Mouse (Mus musculus): Measurements from ENCODE around the gene Dbnl.

Dbnl gene

DNA sequence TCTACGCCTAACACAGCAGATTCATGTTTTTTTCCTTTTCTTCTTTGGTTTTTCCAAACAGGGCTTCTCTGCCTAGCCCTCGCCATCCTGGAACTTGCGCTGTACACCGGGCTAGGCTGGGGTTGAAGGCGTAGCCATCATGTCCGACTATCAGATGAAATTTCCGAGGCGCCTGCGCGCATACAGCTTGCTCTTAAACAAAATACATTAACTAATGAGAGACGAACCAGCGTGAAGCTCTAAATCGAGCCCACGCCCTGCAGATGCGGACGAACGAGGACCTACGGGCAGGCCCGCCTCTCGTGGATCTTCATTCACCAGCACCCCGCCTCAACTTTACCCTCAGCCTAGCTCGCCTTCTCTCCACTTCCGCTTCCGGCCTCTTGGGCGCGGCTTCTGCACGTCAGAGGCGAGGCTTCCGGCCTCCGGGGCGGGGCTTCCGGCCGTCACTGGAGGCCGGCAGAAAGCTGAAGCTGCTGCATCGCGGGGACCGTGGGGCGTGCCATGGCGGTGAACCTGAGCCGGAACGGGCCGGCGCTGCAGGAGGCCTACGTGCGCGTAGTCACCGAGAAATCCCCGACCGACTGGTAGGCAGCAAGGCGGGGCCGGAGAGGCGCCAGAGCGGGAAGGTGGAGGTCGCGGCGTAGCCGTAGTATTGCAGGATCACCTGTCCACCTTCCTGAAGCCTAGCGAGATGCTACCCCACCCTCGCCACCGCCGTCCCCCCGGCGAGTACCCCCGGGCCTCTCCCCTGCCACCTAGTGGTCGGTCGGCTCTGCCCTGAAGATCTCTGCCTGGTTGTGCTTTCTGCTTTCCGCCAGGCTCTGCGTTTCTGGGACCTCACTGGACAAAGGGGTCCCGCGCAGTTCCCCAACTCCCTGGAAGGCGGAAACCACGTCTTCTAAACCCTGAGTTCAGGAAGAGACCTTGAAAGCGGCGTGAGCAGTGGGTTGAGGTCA is at the start of gene Dbnl:
TSS of gene Dbnl (plus strand) at position 433 of the 959 bp plus-strand sequence.
- peak; percentile 97 for DNase-seq (ENCODE audit: low read depth)

DNA sequence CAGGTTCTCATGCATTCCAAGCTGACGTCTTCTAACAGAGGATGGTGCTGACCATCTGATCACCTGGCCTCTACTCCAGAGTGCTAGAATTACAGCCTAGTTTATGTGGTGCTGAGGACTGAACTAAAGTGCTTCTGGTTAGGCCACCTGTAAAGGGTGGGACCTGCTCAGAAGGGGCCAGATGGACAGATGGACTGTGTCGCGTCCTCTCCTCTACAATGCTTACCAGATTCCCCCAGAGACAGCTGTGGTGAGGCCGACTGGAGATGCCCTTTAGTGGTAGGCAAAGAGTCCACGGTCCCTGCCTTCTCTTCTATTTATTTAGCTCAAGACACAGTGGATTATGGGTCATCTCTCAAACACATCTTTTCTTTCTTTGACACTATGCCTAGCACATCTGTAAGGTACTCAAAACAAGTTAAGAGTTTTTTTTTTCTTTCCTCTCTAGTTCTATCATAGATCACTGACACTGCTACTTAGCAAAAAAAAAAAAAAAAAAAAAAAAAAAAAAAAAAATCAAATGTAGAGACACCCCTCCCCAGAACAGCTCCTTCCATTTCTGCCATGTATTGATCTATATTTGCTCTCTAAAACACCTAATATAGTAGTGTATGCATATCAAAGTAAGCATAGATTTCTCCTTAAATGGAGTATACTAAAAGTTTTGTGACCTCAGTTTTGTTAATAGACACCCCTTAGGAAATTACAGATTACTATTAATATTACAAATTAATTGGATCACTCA is 49.2 kb upstream of the Dbnl start:
- DNase-seq (ENCODE audit: low read depth) = no peak

DNA sequence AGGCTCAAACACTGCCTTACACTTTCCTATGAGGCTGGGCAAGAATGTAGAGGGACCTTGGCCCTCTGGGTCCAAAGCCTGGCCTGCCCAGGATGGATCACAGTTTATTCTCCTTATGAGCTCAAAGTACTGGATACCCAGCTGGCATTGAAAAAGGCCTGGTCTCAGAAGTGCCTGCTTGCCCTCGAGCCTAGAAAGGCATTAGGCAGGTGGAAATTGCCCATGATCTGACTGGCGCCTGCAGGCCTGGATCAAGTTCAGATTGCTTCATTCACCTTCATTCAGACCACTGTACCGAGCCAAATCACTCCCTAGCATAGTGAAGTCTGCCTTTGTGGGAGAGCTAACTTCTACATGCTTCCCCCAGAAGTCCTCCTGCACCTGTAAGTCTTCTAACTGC is 48.4 kb upstream of the Dbnl start:
- no peak for DNase-seq (ENCODE audit: low read depth)

DNA sequence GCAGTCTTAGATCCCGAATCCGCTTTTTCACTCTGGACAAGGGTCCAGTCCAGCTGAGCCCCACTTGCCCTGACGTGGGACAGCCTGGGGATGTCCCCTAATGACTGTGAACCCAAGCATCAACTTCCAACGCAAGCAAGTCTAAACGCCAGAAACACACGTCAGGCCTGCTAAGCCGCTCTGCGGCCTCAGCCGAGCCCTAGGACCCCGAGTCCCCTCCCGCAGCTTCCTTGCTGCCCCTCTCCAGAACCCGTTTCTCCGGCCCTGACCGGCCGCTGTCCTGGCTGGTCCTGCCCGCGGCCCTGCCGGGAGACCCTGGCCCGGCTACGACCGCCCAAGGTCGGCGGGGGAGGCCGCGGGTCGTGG is 47.7 kb upstream of the Dbnl start:
- peak; percentile 44 for DNase-seq (ENCODE audit: low read depth)

DNA sequence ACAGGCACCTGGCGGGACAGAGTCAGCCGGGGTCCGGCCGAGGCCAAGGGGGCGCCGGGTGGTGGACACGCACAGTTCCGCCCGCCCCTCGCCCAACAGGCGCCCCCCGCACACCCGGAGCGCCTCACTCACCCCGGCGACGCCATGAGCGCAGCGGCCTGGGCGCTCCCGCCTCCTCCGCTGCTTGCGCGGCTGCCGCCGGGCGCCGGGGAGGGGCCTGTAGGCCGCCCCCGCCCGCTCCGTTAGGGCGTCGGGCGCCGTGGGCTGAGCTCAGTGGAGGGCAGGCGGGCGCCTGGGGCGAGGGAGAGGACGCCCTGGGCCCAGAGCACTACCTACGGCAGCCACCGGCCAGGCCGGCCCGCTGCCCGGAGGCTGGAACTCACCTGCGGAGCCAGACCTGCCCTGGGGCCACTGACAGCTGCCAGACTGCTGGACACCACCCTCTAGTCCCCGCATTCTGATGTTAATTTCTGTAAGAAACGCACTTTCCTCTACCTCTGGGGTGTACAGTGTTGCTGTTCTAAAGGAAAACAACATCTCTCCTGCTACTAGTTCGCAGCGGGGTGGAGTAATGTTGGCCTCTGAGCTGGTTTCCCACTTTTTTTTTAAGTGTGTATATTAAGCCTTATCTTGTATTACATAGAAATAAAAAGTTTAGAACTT is 47.2 kb upstream of the Dbnl start:
- DNase-seq (ENCODE audit: low read depth) = peak; percentile 66

DNA sequence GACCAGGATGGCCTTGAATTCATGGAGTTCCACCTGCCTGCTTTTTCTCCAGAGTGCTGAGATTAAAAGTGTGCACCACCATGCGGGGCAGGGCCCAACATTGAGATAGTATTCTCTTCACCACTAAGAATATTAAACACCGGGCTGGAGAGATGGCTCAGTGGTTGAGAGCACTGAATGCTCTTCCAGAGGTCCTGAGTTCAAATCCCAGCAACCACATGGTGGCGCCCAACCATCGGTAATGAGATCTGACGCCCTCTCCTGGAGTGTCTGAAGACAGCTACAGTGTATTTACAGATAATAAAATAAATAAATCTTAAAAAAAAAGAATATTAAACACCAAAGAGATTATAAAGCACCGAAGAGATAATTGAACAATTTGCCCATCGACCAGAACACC is 46.2 kb upstream of the Dbnl start:
- peak; percentile 66 for DNase-seq (ENCODE audit: low read depth)

DNA sequence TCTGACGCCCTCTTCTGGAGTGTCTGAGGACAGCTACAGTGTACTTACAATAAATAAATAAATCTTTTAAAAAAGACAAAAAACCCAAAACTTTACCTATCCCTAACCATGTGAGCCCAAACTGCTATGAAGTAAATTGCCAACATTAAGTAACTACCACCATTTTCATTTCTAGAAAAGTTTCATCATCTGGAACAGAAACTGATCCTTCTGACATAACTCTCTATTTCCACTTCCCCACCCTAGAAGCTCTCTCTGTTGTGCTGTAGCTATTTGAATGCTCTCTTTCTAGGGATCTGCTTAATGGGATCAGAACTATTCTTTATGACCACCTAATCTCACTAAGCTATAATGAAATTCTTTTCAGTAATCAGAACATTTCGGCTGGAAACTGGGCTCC is 43.3 kb upstream of the Dbnl start:
- no peak for DNase-seq (ENCODE audit: low read depth)

DNA sequence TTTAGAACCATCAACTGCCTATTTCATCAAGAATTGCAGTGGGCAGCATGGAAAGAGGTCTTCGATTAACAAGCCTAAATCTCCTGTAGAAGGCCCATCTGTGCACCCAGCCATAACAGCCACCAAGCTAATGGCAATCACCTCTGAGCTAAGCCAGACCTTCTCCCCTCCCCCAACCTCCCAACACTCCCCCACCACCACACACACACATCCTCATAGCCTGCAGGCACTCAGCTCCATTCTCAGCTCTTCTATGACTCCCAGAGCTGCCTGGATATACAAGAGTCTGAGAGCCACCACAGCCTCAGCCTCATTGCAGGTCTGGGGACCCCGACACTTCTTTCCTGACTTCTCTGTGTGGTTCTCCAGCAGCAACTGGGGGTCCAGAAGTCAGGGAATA is 34.5 kb upstream of the Dbnl start:
- DNase-seq (ENCODE audit: low read depth) = no peak

DNA sequence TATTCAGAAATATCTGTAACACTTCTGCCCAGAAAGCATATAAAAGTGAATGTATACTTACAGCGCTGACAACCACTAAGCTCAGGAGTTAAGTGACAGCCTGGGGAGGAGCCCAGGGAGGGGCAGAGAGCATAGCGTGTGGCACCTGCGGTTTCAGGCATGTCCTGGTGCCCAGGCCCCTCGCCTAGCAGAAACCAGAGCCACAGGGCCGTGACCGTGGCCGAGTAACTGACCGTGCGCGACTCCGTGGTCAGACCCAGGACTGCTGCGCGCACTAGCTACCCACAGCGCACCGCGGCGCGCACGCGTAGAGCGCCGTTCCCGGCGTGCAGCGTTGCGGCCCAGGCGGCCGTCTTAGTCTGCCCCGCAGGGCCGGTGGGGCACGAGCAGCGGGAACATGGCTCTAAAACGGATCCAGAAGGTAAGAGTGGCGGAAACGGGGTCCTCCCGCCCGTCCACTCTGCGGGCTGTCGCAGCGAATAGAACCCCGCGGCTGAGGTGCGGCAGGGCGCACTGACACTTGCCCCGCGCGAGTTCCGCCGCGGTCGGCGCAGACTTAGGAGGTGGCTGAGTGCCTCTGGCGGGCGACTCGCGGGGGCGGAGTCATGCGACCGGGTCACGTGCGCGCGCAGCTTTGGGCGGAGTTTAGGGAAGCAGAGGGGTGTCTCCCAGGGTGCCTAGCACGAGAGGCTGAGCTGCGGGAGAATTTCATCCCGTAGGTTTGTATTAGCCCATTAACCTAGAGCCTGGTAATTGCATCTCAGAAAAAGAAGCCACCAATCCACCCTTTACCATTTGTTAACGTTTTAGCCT is 26.3 kb upstream of the Dbnl start, which contains the start of gene Urgcp:
TSS of gene Urgcp (minus strand) at position 557 of the 813 bp plus-strand sequence.
- peak; percentile 98 for DNase-seq (ENCODE audit: low read depth)

DNA sequence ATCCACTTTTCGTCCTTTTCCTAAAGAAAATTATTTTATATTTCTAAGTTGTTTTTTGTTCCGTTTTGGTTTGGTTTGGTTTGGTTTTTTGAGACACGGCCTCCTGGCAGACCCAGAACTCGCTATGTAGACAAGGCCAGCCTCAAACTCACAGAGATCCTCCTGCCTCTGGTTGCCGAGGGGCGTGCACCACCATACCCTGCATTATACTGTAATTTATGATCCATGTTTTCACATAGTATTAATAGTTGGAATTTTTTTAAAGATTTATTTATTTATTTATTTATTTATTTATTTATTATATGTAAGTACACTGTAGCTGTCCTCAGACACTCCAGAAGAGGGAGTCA is 25.7 kb upstream of the Dbnl start:
- no peak for DNase-seq (ENCODE audit: low read depth)

DNA sequence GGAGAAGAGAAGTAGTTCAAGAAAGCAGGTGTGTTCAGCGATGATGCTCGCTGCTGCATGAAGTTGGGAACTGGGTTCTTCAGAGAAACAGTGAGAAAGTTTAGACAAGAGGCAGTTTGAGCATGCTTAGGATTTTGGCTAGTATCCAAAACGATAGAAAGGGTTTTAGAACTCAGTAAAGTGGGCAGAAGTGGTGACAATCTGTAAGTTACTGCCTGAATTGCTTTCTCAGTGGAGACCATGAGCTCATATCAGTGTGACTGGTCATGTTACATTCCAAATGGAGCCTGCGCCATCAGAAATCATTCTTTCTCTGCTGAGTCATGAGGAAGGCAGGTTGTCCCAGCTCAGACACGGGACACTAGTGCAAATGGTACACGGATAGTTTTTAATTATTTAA is 22.3 kb upstream of the Dbnl start:
- DNase-seq (ENCODE audit: low read depth) = no peak

DNA sequence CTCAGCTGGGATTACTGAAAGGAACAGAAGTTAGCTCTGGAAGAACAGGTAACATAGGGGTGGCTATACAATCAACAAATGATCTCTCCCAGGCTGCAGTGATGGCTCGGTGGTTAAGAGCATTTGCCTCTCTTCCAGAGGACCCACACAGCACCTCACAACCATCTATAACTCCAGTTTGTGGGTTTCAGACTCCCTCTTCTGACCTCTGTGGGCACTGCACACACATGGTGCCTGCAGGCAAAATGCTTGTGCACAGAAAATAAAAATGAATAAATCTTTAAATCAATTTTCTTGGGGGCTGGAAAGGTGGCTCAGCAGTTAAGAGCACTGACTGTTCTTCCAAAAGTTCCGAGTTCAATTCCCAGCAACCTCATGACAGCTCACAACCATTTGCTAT is 9.8 kb upstream of the Dbnl start:
- peak; percentile 55 for DNase-seq (ENCODE audit: low read depth)

DNA sequence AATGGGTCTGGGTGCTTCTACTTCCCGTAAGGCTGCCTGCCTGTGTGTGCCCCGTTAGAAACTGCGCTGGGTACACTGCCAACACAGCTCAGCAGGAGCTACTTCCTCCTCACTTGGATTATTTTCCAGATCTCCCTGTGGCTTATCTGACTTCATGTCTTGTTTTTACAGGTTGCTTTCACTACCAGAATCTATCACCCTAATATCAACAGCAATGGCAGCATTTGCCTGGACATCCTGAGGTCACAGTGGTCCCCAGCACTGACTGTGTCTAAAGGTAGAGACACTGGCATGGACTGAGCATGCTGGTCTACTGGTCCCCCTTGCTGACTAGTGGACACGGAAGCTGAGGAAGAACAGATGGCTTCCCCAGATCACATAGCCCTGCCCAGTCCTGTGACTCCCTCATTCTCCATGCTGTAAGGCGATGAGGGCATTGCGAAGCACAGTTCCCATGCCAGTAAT is 8.2 kb upstream of the Dbnl start:
- no peak for DNase-seq (ENCODE audit: low read depth)

DNA sequence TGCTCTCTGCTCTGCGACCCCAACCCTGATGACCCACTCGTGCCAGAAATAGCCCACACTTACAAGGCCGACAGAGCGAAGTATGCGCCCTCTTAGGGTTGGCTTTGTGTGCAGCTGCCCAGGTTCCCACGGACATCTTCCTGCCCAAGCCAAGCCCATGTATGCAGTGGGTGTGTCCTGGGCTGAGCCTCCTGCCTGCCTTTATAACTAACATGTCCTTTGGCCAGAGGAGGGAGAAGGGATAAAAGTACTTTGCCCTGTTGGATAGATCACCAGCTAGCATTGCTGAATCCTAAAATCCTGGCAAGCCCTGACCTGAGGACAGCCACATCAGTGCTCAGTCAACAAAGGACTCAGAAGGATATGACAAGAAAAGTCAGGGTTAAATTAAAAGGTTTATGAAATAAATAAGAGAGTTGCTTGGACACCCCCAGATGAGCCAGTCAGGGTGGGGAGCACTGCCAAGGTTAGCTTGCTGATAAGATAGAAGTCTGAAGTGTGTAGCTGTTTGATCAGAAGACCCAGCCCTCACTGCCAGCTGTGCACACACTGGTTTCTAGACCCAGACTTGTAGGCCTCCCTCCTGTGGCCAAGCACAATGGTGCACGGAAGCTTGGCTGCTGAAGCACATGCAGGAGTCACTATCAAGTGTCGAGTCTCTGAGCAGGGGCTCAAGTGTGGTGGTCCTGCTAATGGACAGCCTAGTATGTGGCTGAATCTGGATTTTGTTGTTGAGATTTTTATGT is 5.9 kb upstream of the Dbnl start:
- DNase-seq (ENCODE audit: low read depth) = no peak

DNA sequence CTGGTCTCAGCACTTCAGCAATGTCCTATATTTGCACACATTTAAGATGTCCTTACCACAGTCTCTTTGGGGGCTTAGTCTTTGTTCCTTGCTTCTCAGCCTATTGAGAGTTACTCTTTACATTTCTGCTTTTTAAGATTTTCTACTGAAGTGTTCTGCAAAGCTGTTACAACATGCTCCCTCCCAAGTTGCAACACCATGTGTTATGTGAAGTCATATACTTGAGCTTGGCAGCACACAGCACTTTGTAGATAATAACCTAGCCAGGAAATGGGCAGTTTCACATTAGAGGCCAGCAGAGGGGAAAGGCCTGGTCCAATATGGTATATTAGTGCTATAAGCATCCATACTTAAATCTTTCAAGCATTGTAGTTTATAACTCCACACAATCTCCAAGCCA is 2.6 kb upstream of the Dbnl start:
- DNase-seq (ENCODE audit: low read depth) = peak; percentile 85

DNA sequence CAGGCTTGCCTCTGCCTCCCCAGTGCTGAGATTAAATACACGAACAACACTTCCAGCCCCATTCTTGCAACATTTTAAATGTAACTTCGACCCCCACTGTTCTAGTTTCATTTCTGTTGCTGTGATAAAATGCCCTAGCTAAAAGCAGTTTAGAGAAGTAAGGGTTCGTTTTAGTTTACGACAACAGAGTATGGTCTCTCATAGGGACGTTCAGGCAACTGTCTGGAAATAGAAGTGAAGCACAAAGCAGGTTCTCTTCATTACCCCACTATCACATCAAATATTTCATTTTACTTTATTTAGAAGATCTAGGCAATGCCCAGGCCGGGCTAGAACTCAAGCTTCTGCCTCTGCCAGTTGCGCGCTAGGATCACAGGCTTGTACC is 625 bp upstream of the Dbnl start:
- DNase-seq (ENCODE audit: low read depth) = no peak

DNA sequence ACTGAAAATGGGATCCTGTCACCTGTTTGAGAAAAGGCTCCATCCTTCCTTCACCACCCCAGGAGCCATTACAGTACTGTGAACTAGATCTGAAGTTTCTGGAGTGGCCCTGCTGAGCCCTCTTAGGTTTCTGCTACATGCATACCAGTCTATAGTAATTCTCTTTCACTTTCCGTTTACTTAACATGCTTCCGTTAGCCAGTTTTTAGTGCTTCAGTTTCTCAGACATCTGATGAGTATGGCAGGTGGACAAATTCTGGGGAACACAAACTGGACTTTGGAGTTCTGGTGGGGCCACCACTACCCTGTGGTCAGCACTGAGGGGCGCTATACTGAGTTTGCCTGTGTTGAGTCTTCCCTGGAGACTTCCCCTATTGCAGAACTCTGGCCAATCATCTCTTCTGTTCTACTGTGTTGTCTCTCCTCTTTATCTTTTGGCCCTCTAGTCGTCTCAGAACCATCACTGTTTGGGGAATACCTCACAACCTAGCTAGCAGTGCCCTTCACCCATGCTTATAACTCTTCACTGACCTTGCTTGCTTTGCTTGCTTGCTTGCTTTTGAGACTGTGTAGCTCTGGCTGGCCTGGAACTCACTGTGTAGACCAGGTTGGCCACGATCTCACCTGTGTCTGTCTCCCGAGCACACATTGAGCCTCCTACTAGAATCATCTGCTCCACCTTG is 924 bp downstream of the Dbnl start:
- peak; percentile 79 for DNase-seq (ENCODE audit: low read depth)

DNA sequence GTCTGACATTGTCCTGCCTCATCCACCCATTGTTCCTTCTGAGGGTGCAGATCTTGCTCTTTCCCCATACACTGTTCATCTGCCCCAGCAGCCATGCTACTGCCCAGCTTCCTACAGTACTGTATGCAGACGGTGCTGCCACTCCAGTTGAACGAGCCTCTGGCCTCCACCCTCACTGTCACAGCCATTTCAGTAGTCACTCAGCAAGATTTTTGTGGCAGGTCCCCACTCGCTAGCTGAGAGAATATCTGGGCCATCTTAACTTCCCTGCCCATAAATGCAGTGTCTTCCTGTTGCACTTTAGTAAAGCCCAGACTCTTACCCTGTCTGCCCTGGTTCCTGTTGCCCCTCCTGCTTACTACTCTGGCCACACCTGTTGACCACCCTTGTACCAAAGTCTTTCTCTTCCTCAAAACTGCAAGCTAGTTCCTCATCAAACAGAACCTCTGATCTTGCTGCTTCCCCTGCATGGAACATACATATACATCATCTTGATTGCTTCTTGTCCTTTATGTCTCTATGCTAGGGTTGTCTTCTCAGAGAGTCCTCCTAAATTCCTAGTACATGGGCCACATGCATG is 1.6 kb downstream of the Dbnl start:
- peak; percentile 24 for DNase-seq (ENCODE audit: low read depth)

DNA sequence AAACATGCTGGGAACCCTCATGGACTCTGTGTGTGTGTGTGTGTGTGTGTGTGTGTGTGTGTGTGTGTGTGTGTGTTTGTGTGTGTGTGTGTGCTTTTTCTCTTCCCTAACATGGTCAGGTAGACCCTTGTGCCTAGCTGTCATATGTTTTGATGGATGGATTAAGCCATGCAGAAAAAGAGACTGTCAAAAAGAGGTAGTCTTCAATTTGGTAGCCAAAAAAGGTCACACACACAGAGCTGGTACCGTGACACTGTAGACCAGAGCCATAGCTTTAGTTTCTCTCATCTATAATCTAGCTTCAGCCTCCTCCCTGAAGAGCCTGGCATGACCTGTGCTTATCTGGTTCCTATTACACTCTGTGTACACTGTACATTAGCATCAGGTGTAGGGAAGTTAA is 2.1 kb downstream of the Dbnl start:
- DNase-seq (ENCODE audit: low read depth) = no peak

DNA sequence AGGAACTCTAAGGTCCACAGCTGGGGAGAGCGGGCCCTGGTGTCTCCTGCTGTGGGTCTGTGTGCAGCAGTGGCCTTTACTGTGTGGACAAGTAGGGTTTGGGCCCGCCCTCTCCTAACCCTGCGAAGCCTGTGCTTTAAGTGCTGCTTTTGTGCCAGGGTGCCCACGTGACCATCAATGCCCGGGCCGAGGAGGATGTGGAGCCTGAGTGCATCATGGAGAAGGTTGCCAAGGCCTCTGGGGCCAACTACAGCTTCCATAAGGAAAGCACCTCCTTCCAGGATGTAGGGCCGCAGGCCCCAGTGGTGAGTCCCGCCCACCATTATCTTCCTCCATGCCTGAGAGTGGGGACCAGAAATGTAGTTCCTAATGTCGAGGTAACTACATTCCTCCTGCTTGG is 7.0 kb downstream of the Dbnl start:
- DNase-seq (ENCODE audit: low read depth) = no peak
